Mouse (Mus musculus) gonadal fat pad, adult 2 months (tissue): ENCODE results near the gene Ccl9. TPM values are rescaled to one million over a fixed set of nuclear protein-coding genes. Genes with fewer than 3 reads are reported as not detected.
"Not testable (repeated sequence)": the region's sequence is repeated elsewhere in the genome, so short reads cannot be mapped to it uniquely, and the experiment has no call there.

ENCODE experiments used
- DNase-seq: peaks from one replicate; pipeline ENCODE4 v3.0.0-alpha.2; 2012; ENCODE audit warnings: low read depth
- polyA plus RNA-seq: library from polyadenylated mRNA; depleted of rRNA; stranded (reverse); fragments of >200 nt; gene quantifications from 2 replicates; pipeline ENCODE4 v1.2.3, GENCODE M21; 2012

Ccl9 gene
- polyA plus RNA-seq, 1 experiment, result 12.1 TPM

- no peak for DNase-seq
Measured at GRCm38 (mm10) chr11:83580699-83581232, 2.3 kb upstream of the Ccl9 start.

GRCm38 (mm10) chr11:83578999-83579398, 563 bp upstream of the Ccl9 start:
- DNase-seq, result no peak

- no peak for DNase-seq
Measured at GRCm38 (mm10) chr11:83576927-83577555, 1.4 kb downstream of the Ccl9 start.

GRCm38 (mm10) chr11:83572834-83573233, 5.6 kb downstream of the Ccl9 start:
- DNase-seq, result no peak

- DNase-seq, result no peak
Measured at GRCm38 (mm10) chr11:83572223-83572622, 6.2 kb downstream of the Ccl9 start.

GRCm38 (mm10) chr11:83570189-83570588, 8.2 kb downstream of the Ccl9 start:
- no peak for DNase-seq

GRCm38 (mm10) chr11:83569249-83569648, 9.2 kb downstream of the Ccl9 start:
- no peak for DNase-seq

GRCm38 (mm10) chr11:83568786-83569185, 9.7 kb downstream of the Ccl9 start:
- no peak for DNase-seq

- no peak for DNase-seq
Measured at GRCm38 (mm10) chr11:83568061-83568460, 10.4 kb downstream of the Ccl9 start.

- no peak for DNase-seq
Measured at GRCm38 (mm10) chr11:83567311-83567710, 11.1 kb downstream of the Ccl9 start.

- DNase-seq, result no peak
Measured at GRCm38 (mm10) chr11:83566617-83567016, 11.8 kb downstream of the Ccl9 start.

- DNase-seq, result no peak
Measured at GRCm38 (mm10) chr11:83563754-83564153, 14.7 kb downstream of the Ccl9 start.

GRCm38 (mm10) chr11:83562311-83562887, 16.0 kb downstream of the Ccl9 start:
- no peak for DNase-seq

- DNase-seq, result no peak
Measured at GRCm38 (mm10) chr11:83560405-83560804, 18.0 kb downstream of the Ccl9 start.

- DNase-seq, result no peak
Measured at GRCm38 (mm10) chr11:83557074-83557473, 21.4 kb downstream of the Ccl9 start.

- no peak for DNase-seq
Measured at GRCm38 (mm10) chr11:83556085-83556781, 22.2 kb downstream of the Ccl9 start.

GRCm38 (mm10) chr11:83551668-83552067, 26.8 kb downstream of the Ccl9 start:
- no peak for DNase-seq

- not testable (repeated sequence) for DNase-seq
Measured at GRCm38 (mm10) chr11:83551037-83551436, 27.4 kb downstream of the Ccl9 start.

GRCm38 (mm10) chr11:83550186-83550632, 28.2 kb downstream of the Ccl9 start:
- DNase-seq, result no peak

GRCm38 (mm10) chr11:83544214-83544613, 34.2 kb downstream of the Ccl9 start:
- DNase-seq, result no peak

GRCm38 (mm10) chr11:83541415-83541814, 37.0 kb downstream of the Ccl9 start:
- DNase-seq, result no peak

GRCm38 (mm10) chr11:83540931-83541330, 37.5 kb downstream of the Ccl9 start:
- no peak for DNase-seq
